Mouse (Mus musculus) neural tube, embryonic 15.5 days (tissue): ENCODE results near the gene Fbxl8. TPM values are rescaled to one million over a fixed set of nuclear protein-coding genes. Genes with fewer than 3 reads are reported as not detected.
"Not testable (repeated sequence)": the region's sequence is repeated elsewhere in the genome, so short reads cannot be mapped to it uniquely, and the experiment has no call there.

ENCODE experiments used
- ATAC-seq: fragments of 200-750 bp; cut with Nextera tagmentation; 2 replicates; pipeline ENCODE4 v1.8.0; 2017; ENCODE audit warnings: mild to moderate bottlenecking, moderate TSS enrichment, moderate library complexity; ENCODE audit not compliant: low FRiP score
- H3K27ac ChIP-seq: fragments of 300-500 bp; sonication (generic); replicated peaks from 2 replicates; pipeline ENCODE4 v1.5.1; 2015; ENCODE audit warnings: mild to moderate bottlenecking, inconsistent platforms
- H3K27me3 ChIP-seq: fragments of 300-500 bp; sonication (generic); replicated peaks from 2 replicates; pipeline ENCODE4 v1.6.1; 2015; ENCODE audit warnings: inconsistent platforms
- H3K36me3 ChIP-seq: fragments of 300-500 bp; sonication (generic); 2 replicates; pipeline ENCODE4 v1.6.1; 2015; ENCODE audit warnings: inconsistent platforms
- H3K4me1 ChIP-seq: fragments of 300-500 bp; sonication (generic); 2 replicates; pipeline ENCODE4 v1.6.1; 2015; ENCODE audit warnings: inconsistent platforms
- H3K4me2 ChIP-seq: fragments of 300-500 bp; sonication (generic); 2 replicates; pipeline ENCODE4 v1.6.1; 2015; ENCODE audit warnings: inconsistent platforms, mild to moderate bottlenecking, moderate library complexity
- H3K4me3 ChIP-seq: fragments of 300-500 bp; sonication (generic); replicated peaks from 2 replicates; pipeline ENCODE4 v1.5.1; 2015; ENCODE audit warnings: mild to moderate bottlenecking, inconsistent platforms
- H3K9ac ChIP-seq: fragments of 300-500 bp; sonication (generic); replicated peaks from 2 replicates; pipeline ENCODE4 v1.6.1; 2015; ENCODE audit warnings: mild to moderate bottlenecking, inconsistent platforms
- H3K9me3 ChIP-seq: fragments of 300-500 bp; sonication (generic); replicated peaks from 2 replicates; pipeline ENCODE4 v1.6.1; 2016; ENCODE audit warnings: inconsistent platforms
- WGBS: fragments of 180-500 bp; shearing (Covaris S2); methylation state at CpG from one replicate; pipeline ENCODE4 v1.1.7; 2015; ENCODE audit warnings: mixed read lengths; 5-methylcytosine and 5-hydroxymethylcytosine counted together
- polyA plus RNA-seq: library from polyadenylated mRNA; unstranded; fragments of >200 nt; fragmentation: Nextera tagmentation; extraction: Ambion mirVana; gene quantifications from 2 replicates; pipeline ENCODE4 v1.2.1, GENCODE M21; 2015

Fbxl8 gene
- polyA plus RNA-seq, 1 experiment from 2014 or later, result 1.9 TPM

DNA sequence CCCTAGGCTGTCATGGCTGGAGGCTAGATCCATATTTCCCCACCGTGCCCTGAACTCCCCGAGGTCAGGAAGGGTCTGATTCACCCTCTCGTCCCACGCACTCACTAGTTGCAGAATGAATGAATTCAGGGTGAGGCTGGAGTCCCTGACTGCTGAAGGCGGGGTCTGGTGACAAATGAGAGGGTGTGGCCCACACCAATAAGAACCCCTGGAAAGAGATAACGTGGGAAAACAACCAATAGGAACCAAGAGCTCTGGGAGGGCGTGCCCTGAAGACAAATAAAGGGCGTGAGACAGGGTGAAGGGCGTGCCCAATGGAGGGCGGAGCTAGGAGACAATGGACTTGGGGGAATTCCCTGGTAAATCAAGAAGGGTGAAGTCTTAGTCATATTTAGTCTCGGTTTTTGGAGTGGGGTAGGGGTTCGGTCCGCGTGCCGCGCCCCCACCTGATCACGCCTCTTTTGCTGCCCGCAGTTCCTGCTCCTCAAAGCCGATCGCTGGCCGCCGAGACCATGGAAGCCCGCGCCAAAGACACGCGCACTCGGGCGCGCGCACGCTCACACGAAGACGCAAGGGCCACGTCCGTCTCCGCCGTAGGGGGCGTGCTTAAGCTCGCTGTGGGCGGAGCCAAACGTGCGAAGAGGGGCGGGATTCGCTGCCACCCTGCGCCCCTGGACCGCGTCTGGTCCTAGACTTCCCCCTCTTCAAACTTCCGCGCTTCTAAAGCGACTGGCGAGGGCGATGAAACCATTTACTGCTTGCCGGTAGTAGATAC, 24.7 kb downstream of the Fbxl8 start:
- ATAC-seq, result peak; percentile 94
- peak overlapping the region; percentile 58 for H3K4me3 ChIP-seq
- peaks cover 10% of the 10 kb centered on the region; the same call in 1 of the 2 replicates for H3K36me3 ChIP-seq
- H3K9me3 ChIP-seq, result no peaks in the 10 kb centered on the region
- peaks cover 57% of the 10 kb centered on the region for H3K4me1 ChIP-seq
- WGBS, result under 1% methylated on average over 53 of the region's 53 CpGs
- H3K4me2 ChIP-seq, result peak overlapping the region; percentile 77
- peak overlapping the region; percentile 94 for H3K27ac ChIP-seq
- no peaks in the 10 kb centered on the region for H3K27me3 ChIP-seq
- H3K9ac ChIP-seq, result peak overlapping the region; percentile 61

GRCm38 (mm10) chr8:105289805-105290460, 25.5 kb downstream of the Fbxl8 start, which contains the start of gene 4931428F04Rik:
TSS of gene 4931428F04Rik (minus strand) at chr8:105289864.
- peaks cover 9% of the 10 kb centered on the region; the same call in 1 of the 2 replicates for H3K36me3 ChIP-seq
- under 1% methylated on average over 34 of the region's 43 CpGs for WGBS
- no peaks in the 10 kb centered on the region for H3K9me3 ChIP-seq

DNA sequence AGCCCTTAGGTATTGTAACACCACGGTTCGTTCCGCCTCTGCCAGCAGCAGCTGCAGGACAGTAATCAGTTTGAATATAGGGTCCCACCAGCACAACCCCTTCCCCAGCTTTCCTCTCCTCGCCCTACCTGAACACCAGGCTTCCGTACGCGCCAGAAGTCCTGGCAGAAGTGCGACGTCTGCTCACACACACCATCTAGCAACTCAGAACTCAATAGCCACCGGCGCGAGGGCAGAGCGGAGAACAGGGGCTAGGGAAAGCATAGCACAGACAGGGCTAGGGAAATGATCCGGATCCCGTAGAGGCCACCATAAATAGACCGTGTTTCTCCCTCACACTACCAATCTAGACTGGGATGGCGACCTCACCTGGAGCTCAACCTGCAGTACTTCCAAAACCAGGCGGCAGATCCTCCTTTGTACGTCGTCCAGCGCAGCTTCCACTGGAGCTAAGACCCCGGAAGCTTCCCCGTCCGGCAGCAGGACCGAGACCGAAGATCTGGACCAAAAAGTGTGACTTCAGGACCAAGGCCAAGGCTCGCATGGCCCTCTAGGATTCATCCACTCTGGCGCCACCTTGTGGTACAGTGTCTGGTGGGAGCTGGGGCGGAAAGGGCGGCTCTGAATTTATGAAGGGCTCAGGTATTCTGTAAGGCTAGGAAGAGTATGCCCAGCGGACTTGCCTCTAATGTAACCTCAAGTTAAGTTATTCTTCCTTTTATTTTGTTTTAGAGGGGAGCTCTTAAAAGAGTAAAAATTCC, 26.3 kb downstream of the Fbxl8 start:
- peak overlapping the region; percentile 77 for H3K4me2 ChIP-seq
- H3K36me3 ChIP-seq, result 0 out of 2 replicates have a peak, but pooled peaks cover 3% of the 10 kb centered on the region
- ATAC-seq, result no peak
- no peaks in the 10 kb centered on the region; the same call in 1 of the 2 replicates for H3K27me3 ChIP-seq
- no peak overlapping the region for H3K27ac ChIP-seq
- H3K9ac ChIP-seq, result peak overlapping the region; percentile 61
- peak overlapping the region; percentile 58 for H3K4me3 ChIP-seq
- H3K9me3 ChIP-seq, result no peaks in the 10 kb centered on the region
- WGBS, result 8% methylated on average over 31 of the region's 31 CpGs
- H3K4me1 ChIP-seq, result peaks cover 48% of the 10 kb centered on the region

More at GRCm38 (mm10) chr8:105289805-105290460, 25.5 kb downstream of the Fbxl8 start, which contains the start of gene 4931428F04Rik:
- Histone ChIP-seq H3K4me2 (peak within 1 kb of the TSS; percentile 77), H3K4me1 (peaks cover 56% of the 10 kb centered on the region), H3K27ac (peak within 1 kb of the TSS; percentile 94), H3K4me3 (peak within 1 kb of the TSS; percentile 58), H3K9ac (peak within 1 kb of the TSS; percentile 61), H3K27me3 (no peaks in the 10 kb centered on the region)
- peak; percentile 23 for ATAC-seq

GRCm38 (mm10) chr8:105291364-105291763, 26.9 kb downstream of the Fbxl8 start:
- not testable (repeated sequence) for H3K27me3 ChIP-seq, H3K36me3 ChIP-seq, ATAC-seq, H3K4me3 ChIP-seq, H3K27ac ChIP-seq, H3K9ac ChIP-seq, H3K9me3 ChIP-seq
- 90% methylated on average over 8 of the region's 8 CpGs for WGBS
- H3K4me2 ChIP-seq, result 0 out of 2 replicates have a peak overlapping the region, but pooled peaks have one; percentile 77
- H3K4me1 ChIP-seq, result peaks cover 41% of the 10 kb centered on the region

GRCm38 (mm10) chr8:105291802-105292201, 27.4 kb downstream of the Fbxl8 start:
- not testable (repeated sequence) for H3K9me3 ChIP-seq, H3K36me3 ChIP-seq, H3K9ac ChIP-seq, H3K27ac ChIP-seq, H3K4me3 ChIP-seq, ATAC-seq, H3K27me3 ChIP-seq, H3K4me2 ChIP-seq
- H3K4me1 ChIP-seq, result peaks cover 38% of the 10 kb centered on the region
- WGBS, result 70% methylated on average over 3 of the region's 3 CpGs

DNA sequence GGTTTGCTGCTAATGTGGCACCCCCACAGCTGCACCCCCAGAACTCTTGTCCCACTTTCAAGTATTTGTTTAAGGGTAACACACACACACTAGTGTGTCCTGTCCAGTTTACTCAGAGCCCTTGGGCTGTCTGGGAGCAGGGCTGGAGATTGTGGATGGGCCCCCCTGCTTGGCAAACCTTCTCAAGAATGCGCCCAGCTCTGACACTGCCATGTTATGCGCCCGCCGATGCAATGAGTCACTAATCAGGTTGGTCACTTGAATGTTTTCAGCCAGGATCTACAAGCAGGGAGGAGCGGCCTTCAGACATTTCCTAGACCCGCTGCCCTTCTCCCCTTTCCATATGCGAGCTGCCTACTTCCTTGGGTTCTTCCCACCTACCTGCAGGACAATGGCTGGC, 28.0 kb downstream of the Fbxl8 start:
- peaks cover 37% of the 10 kb centered on the region for H3K4me1 ChIP-seq
- H3K27ac ChIP-seq, result no peak overlapping the region
- H3K36me3 ChIP-seq, result no peaks in the 10 kb centered on the region
- no peak overlapping the region for H3K9ac ChIP-seq
- no peak overlapping the region for H3K4me2 ChIP-seq
- no peak overlapping the region for H3K4me3 ChIP-seq
- no peaks in the 10 kb centered on the region for H3K9me3 ChIP-seq
- ATAC-seq, result no peak
- WGBS, result 84% methylated on average over 7 of the region's 7 CpGs
- no peaks in the 10 kb centered on the region; the same call in 1 of the 2 replicates for H3K27me3 ChIP-seq

GRCm38 (mm10) chr8:105293405-105293804, 29.0 kb downstream of the Fbxl8 start:
- no peaks in the 10 kb centered on the region; the same call in 1 of the 2 replicates for H3K27me3 ChIP-seq
- no peak overlapping the region for H3K4me2 ChIP-seq
- H3K4me1 ChIP-seq, result peaks cover 33% of the 10 kb centered on the region
- H3K4me3 ChIP-seq, result no peak overlapping the region
- no peak for ATAC-seq
- H3K27ac ChIP-seq, result no peak overlapping the region
- no peaks in the 10 kb centered on the region for H3K36me3 ChIP-seq
- H3K9me3 ChIP-seq, result no peaks in the 10 kb centered on the region
- WGBS, result 62% methylated on average over 19 of the region's 19 CpGs
- H3K9ac ChIP-seq, result no peak overlapping the region

- Histone ChIP-seq H3K4me3 (no peak overlapping the region), H3K36me3 (peaks cover 10% of the 10 kb centered on the region), H3K27me3 (no peaks in the 10 kb centered on the region; the same call in 1 of the 2 replicates), H3K27ac (no peak overlapping the region), H3K4me2 (peak overlapping the region; percentile 17; the same call in 1 of the 2 replicates), H3K4me1 (peaks cover 37% of the 10 kb centered on the region), H3K9ac (no peak overlapping the region), H3K9me3 (no peaks in the 10 kb centered on the region)
- ATAC-seq, result no peak
- 74% methylated on average over 9 of the region's 9 CpGs for WGBS
These were observed 30.3 kb downstream of the Fbxl8 start for GRCm38 (mm10) chr8:105294776-105295175.

- Histone ChIP-seq H3K36me3 (peaks cover 14% of the 10 kb centered on the region), H3K4me2 (peak overlapping the region; percentile 17; the same call in 1 of the 2 replicates), H3K27ac (no peak overlapping the region), H3K9me3 (no peaks in the 10 kb centered on the region), H3K9ac (no peak overlapping the region), H3K4me3 (0 out of 2 replicates have a peak overlapping the region, but pooled peaks have one; percentile 3), H3K4me1 (peaks cover 34% of the 10 kb centered on the region), H3K27me3 (no peaks in the 10 kb centered on the region; the same call in 1 of the 2 replicates)
- WGBS, result 73% methylated on average over 11 of the region's 11 CpGs
- no peak for ATAC-seq
These were observed 30.8 kb downstream of the Fbxl8 start for GRCm38 (mm10) chr8:105295256-105295655.

DNA sequence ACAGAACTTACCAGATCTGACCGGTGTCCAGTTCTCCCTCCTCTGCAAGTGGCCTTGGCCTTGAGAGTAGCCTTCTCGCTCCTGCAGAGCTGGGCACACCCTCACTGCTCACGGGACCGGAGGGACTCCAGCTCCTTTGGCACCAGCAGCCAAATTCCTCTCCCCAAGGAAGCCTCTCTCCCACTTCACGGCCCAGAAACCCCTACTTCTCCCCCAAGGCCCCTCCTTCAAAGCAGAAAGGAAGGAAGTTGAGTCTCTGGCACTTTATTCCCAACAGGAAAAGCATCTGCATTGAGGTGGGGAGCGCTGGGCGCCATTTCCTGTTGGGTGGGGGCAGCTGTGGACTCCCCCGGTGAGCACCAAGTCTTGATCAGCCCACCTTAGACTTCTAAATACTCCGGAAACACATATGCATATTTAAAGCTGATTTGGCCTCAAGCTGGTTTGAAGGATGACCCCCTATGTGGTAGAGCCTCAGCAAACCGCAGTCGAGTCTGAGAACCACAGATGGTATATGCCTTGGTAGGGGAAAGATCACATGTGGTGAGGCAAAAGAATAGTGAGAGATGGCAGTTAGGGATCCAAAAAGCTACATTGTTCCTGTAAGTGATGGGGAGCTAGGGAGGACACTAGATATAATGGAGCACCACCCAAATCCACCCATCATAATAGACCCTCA, 31.6 kb downstream of the Fbxl8 start, which contains the start of gene Exoc3l:
Gene Exoc3l (minus strand): TSS at position 207 of the 679 bp plus-strand sequence.
- no peaks in the 10 kb centered on the region for H3K9me3 ChIP-seq
- peak within 1 kb of the TSS; percentile 90 for H3K4me2 ChIP-seq
- peak within 1 kb of the TSS; percentile 71; the same call in 1 of the 2 replicates for H3K27ac ChIP-seq
- 68% methylated on average over 11 of the region's 11 CpGs for WGBS
- peaks cover 22% of the 10 kb centered on the region for H3K36me3 ChIP-seq
- H3K27me3 ChIP-seq, result no peaks in the 10 kb centered on the region; the same call in 1 of the 2 replicates
- peak within 1 kb of the TSS; percentile 33 for H3K9ac ChIP-seq
- H3K4me1 ChIP-seq, result peaks cover 26% of the 10 kb centered on the region
- peak within 1 kb of the TSS; percentile 75 for H3K4me3 ChIP-seq
- no peak for ATAC-seq
